Mouse (Mus musculus) urinary bladder, postnatal 14 days (tissue): ENCODE data around the gene Gm5475.
"Not testable (repeated sequence)": the region's sequence is repeated elsewhere in the genome, so short reads cannot be mapped to it uniquely, and the experiment has no call there.

Source experiments
- DNase-seq: peaks from one replicate; pipeline ENCODE4 v3.0.0; 2021; ENCODE audit warnings: low spot score

Gm5475 gene

DNA sequence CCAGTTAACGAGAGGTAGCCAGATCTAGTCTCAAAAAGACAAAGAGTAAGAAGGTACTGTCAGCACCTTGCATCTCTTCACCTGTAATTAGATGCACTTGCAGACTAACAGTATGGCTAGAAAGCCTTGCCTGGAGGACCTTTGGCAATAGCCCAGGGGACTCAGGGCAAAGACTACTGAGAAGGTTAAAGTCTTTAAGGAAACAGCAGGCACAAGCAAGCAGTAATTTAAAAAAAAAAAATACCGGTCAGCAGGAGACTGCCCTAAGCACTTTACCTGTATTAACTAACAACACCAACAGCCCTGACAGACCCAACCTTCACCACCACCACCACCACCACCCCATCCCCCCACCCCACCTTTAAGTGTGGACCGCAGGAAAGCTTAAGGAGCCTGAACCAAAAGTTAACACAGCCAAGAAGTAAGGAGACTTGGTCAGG lies at the start of gene Gm5475:
Gene Gm5475, plus strand, starts transcription at position 390 of the 440 bp plus-strand sequence.
- DNase-seq, result not testable (repeated sequence)

DNA sequence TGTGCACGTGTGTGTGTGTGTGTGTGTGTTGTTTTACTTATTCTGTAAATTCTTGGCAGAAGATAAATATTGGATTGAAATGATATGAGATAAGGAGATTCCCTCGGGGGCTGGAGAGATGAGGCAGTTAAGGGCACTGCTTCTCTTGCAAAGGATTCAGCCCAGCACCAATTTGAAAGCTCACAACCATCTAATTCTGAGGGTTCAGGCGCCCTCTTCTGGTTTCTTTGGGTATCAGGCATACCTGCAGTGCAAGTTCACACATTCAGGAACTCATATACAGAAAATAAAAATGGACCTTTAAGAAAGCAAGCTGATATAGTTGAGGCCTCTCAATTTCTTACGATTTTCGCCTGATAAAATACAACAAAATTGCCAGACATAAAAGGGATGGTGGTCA lies 46.9 kb upstream of the Gm5475 start:
- peak; percentile 72 for DNase-seq

DNA sequence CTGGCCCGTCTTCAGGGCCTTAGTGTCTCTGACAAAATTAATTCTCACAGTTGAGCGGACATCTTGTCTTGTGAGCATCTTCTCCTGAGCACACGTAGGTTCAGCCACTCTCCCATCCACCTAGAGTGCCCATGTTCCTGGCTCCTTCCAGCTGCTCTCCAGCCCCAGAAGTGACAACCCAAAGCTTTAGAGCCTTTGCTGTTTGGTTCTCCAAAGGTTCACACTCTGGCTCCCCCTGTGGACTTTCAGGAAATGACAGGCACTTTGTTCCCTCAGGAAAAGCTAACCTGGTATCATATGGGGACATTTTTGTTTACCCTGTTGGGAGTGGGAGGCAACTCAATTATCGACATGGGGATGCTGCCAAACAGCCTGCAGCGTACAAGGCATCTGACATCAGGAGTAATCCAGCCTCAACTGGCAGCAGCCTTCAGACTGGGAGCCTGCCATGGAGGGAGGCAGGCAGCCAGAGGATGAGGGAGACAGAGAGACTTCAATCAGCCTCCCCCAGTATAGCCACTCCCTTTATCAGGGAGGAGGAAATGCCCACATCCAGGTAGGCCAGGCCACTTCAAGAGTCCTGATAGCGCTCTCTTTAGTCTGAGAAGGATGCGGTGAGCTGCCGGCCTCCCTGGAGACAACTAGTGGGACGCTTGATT lies 44.0 kb upstream of the Gm5475 start:
- DNase-seq, result not testable (repeated sequence)

DNA sequence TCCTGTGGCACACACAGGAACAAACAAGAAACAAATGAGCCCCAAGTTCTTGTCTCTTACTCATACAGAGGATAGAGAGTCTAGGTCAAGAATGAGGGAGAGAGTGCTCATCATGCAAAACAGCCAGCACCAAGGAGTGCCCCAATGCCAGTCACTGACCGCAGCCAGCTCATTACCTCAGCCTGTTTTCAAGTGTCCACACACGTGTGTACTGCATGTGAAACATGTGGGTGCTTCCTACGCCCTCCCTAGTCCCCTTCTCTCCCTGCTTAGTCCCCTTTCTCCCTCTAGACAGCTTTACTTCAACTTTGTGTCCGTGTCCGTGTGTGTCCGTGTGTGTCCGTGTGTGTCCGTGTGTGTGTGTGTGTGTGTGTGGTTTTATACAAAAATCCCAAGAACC lies 42.3 kb upstream of the Gm5475 start:
- no peak for DNase-seq

DNA sequence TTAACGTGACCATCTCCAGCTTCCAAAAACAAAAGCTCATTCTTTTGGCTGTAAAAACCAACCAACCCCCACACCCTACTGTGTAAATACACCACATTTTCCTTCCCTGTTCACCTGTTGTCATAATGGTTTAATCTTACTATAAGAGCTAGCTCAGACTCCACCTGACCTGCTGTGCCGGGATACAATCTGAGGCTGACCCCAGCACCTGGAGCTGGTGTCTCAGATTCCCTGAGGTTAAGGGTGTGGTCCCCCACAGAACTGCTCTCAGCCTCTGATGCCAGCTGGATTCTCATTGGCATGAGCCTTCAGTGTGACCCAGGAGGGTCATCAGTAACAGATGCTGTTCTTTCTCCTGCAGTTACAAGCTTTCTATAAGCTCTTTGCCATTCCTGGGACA lies 41.8 kb upstream of the Gm5475 start:
- DNase-seq, result no peak

DNA sequence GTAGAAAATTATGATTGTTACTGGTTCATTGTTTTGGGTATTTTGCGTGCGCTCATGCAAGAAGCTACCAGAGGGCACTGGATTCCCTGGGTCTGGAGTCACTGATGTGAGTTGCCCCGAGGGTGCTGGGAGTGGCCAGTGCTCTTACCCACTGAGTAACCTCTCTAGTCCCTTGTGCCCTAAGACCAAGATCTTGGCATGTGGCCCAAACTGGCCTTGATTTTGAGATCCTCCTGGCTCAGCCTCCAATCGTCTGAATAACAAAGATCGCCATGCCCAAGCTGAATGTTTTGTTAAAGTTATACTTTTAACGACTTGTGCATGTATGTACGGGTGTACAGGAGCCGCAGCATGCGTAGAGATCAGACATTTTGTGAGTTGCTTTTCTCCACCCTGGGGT lies 36.2 kb upstream of the Gm5475 start:
- no peak for DNase-seq

DNA sequence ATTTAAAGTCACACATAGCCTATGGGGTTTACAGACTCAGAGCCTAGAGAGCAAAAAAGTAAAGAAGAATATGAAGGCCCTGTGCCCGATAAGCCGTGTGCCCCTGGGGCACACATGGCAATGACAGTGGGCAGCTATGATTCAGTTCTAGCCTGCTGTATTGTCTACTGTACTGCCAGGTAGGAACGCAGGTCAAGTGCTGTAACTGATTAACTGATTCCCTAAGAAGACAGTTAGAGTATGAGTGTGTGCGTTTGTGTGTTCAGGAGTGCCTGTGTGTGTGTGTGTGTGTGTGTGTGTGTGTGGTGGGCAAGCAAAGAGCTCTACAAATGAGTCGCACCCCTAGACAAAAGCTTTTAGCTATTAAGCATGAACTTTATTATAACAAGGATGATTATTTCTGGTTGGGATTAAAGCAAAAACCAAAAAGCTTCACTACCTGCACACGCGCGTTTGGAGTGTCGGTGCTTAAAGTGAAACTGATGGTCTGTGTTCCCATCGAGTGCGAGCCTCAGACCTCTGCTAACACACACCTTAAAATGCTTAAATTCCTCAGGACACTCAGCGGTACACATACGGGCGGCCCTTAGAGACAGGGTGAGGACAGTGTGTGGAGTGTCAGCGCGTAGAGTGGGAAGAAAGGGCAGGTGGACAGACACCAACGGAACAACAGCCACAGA lies 34.3 kb upstream of the Gm5475 start:
- DNase-seq, result no peak

DNA sequence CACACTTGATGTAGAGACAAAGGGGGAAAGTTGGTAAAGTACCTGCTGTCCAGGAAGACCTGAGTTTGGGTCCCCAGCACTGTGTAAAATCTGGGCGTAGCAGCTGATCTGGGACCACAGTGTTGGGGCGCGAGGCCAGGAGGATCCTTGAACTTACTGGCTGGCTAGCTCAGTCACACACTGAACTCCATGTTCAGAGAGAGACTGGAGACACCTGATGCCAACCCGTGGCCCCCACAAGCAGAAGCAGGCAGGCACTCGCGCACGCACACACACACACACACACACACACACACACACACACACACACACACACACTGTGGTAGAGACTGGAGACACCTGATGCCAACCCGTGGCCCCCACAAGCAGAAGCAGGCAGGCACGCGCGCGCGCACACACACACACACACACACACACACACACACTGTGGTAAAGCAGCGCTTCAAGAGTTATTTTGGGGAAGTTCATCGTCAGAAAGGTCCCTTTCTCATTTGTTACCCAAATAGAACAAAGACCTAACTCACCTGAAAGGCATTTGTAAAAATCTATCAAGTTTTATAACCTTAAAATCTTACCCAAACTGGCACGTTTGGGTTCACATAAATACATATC lies 33.6 kb upstream of the Gm5475 start:
- no peak for DNase-seq

DNA sequence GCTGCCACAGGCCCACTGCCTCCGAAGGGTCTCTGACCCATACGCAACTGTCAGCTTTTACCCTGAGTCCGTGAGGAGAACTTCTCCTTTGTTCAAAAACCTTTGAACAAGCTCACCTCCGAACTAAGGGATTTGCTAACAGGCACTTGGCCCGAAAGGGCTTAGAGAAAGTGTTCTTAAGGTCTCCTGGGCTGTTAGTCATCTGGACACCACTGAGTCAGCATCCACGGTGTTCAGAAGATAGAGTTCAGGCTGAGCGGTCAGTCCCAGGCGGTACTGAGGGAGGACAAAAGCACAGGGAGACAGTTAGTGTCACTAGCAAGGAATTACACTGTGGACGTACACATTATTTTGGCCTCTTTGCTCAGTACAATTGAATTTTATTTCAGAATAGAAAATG lies 33.1 kb upstream of the Gm5475 start:
- DNase-seq, result no peak

DNA sequence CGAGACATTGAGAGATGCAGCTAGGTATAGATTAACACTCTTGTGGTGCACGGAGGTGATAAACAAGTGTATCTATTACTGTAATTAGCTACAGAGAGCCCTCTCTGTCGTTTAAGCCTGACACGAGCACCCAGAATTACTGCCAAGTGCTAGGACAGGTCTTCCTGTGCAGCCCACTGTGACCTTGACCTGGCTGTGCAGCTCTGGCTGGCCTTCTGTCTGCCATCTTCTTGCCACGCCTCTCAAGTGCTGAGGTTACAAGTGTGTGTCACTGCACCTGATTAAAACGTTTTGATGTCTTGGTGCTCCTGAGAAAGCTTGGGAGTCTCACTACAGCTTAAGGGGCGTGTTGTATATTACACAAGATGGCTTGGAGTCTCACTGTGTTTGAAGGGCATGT lies 30.9 kb upstream of the Gm5475 start:
- no peak for DNase-seq

DNA sequence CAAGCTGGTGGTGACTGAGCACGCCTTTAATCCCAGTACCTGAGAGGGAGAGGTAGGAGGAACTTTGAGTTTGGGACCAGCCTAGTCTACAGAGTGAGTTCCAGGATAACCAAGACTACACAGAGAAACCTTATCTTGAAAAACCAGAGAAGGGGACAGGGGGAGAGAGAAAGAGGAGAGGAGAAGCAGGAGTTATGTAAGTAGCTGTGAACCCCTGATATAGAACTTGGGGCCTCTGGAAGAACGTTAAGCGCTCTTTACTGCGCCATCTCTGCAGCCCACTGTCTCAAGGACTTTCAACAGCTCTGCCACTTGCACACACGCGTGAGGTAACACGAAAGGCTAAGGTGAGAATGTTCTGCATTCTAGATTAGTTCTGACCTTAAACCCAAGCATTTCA lies 30.3 kb upstream of the Gm5475 start:
- no peak for DNase-seq

DNA sequence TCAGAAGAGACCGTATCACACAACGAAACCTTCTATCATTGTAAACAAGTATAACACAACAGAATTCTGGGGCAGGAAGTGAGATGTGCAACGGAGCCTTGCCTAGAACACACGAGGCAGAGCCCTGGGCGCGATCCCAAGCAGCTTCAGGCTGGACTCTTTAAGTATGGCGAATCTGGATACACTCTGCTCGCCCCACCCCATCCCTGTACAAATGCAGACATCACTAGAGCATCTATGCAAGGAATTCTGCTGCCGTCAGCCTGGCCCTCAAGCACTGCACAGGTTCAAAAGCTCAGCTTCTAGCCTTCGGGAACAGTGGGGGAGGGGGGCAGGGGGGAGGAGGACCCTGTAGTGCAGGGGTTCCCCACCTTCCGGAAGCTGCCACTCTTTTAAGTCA lies 28.9 kb upstream of the Gm5475 start:
- no peak for DNase-seq

DNA sequence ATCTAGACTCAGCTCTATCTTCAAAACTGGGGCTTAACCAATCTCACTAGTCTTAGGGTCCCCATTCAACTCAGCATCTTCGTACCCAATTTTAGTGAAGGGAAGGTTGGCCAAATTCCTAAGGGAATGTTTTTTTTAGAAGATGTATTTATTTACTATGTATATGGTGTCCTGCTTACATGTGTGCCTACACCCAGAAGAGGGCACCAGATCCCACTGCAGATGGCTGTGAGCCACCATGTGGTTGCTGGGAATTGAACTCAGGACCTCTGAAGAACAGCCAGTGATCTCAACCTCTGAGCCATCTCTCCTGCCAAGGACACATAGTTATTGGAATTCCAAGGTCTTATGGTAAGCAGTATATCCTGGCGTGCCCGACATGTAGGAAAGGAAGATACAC lies 26.4 kb upstream of the Gm5475 start:
- no peak for DNase-seq

DNA sequence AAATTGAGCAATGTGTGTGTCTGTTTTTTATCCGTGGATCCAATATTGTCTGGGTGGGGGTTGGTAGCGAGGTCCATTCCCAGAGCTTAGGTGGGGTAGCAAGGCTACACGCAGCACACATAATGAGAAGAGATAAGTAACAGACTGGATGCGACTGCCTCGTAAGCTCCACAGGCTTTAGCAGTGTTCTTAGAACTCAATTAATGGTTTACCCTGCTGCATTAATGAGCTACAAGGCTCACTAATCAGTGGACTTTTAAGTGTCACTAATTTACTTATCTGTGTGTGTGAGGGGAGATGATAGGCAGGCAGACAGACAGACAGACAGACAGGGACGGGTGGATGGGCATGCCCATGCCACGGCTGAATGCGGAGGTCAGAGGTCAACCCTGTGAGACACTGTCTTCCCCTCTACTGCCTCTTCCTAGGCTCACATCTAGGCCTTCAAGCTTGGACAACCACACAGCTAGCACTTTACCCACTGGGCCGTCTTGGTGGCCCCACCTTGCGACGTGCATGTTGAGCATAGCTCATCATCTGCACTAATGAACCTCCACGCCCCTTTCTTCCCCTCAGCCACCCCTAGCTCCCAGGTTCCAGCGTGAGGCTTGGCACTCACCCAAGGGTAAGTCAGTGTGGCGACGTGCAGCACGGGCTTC lies 21.2 kb upstream of the Gm5475 start:
- DNase-seq, result no peak

DNA sequence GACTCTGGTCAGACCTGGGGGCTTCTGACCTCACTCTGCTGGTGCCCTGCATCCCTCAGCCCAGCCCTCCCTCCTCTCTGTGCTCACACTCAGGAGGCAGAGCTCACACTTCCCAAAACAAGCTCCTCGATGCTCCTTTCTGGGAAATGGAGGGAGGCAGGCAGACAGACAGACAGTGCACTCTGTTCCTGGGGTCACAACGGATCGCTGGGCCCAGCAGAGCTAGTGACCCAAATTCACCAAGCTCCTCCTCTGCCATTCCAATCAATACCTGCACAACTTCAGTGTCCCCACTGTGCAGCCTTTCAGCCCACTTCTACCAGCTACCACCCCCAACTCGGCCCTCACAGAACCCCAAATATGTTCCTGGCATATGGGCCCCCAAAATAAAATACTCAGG lies 20.1 kb upstream of the Gm5475 start:
- no peak for DNase-seq

DNA sequence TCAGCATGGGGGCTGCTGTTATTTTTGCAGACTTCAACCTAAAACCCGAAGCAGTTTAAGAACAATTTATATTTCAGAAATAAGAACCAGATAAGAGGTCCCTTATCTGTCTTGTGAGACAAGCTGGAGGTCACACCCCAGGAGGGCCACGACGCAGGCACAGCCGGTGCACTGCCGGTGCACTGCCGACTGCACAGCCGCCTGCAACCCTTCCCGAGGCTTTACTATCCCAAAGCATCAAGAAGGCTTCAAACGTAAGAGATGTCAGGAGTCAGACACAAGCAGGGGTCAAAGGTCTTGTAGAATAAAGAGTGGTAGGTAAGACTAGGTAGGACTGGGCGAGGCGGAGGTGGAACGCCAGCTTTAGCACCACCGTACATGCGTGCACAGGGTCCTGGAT lies 19.6 kb upstream of the Gm5475 start:
- DNase-seq, result no peak

DNA sequence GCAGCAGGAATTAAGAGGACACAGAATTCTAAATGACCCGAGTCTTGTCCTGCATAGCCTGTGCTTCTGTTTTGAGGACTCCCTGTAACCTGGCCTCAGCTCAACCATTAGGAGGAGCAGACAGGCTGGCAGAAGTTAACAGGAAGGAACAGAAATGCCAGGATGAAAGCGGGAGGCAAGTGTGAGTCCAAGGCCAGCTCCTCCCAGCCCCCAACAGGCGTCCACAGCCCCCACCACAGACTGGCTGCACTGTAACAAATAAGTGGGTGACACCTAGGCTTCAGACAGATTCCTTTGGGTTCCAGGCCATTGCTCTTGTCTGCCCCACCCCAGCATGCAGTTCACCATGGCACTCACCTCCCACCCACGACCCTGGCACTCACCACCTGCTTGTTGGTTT lies 19.1 kb upstream of the Gm5475 start:
- DNase-seq, result no peak

DNA sequence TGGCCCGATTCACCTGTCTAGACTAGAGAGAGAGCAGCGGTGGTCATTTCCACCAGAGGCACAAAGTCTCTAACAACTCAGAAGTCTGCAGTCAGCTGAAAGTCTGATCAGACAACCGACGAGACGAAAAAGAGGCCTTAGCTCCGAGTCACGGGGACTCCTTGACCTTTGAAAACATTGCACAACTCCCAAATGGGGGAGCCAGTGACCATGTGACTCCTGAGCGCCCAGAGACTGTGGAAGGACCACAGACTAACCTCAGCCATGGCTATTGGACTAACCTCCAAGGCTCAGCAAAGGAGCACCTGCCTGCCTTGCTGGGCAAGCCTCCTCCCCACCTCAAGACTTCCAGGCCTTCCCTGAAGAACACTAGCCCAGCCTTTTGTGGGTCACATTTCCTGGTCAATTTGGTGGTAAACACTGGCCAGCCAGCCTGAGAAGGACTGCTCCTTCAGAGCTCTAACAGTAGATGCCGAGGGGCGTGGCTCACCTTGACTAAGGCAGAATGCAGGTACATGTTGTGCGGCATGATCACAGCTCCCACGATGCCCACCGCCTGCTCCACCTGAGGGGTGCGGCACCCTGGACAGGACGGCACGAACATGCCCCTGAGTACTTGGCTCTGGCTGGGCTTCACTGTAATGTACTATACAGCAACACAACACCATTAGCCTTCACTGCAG lies 18.5 kb upstream of the Gm5475 start:
- no peak for DNase-seq

DNA sequence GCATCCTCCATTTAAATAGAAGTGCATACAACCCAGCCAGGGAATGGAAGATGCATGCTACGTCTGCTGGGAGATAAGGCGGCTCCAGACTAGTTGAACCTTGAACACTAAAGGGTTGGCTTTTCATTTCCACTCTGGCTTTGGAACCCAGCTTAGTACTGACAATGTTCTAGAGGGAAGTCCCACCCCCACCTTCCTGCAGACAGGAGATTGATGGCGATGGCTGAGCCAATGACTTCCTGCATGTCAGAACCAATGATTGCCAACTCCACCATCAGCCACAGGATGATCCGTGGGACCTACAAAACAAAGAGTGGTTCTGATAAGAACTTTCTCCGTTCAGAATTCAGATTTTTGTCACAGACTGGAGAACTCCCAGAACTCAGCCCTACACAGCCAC lies 15.9 kb upstream of the Gm5475 start:
- DNase-seq, result no peak

DNA sequence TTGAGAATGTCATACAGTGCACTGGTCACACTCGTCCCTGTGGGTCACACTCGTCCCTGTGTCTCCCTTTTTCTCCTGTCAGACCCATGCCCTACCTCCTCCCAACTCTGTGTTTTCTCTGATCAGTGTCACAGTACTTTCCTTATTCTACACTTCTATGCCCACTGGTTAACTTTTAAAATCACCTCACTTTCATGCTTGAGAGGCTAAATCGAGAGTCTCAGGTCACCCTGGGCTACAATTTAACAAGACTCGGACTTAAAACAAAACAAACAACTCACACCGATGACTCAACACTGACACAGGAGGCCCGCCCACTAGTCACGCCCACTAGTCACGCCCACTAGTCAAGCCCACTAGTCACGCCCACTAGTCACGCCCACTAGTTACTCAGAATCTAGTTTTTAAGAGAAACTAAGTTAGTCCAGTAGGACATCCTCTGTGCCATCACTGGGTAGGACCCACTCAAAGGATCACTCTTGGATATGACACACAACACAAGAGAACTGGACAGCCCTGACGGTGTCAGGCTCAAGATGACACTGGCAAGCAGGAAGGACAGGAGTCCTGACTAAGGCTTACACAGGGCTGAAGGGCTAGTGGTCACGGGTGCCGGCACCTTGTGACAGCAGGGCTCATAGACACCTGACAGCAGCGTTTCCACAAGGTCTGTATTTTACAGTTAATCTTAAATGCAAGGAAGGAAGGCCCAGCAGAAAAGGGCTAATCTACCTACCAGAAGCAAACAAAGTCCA lies 10.9 kb upstream of the Gm5475 start:
- peak; percentile 74 for DNase-seq

DNA sequence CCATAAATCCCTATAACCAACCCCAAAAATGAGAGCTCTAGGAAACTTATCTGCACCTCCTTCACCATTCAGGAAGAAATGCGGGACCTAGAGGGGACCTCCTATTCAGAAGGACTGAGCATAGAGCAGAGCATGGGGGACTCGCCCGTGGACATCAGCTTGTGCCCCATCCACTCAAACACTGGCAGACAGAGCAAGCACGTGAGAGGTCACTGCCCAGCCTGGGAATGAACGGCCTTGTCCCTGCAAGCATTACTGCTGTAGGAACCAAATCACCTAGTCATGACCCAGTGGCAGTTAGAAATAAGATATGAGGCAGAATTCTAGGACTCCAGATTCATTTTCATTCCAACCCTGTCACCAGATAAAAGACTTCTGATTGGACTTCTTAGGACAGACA lies 10.2 kb upstream of the Gm5475 start:
- DNase-seq, result no peak

DNA sequence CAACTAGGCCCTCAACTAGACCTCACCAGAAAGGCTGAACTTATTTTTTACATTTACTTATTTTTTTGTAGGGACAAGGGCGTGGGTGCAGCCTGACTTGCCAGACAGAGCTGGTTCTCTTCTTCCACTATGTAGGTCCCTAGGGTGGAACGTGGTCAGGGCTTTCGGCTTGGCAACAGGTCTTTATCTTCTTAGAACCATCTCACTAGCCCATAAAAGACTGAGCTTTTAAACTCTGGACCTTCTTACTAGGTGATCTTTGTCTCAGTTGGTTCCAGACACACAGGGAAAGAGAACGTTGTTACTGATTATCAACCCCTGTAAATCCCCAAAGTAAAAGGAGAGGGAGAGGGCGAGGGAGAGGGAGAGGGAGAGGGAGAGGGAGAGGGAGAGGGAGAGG lies 8.6 kb upstream of the Gm5475 start:
- DNase-seq, result no peak
